Mouse (Mus musculus): ENCODE results near the gene Gabrb3. TPM values are rescaled to one million over a fixed set of nuclear protein-coding genes. Genes with fewer than 3 reads are reported as not detected.

The Gabrb3 gene
- polyA plus RNA-seq, 1 experiment, result 0.27 TPM

- no peak overlapping the region for H3K27ac ChIP-seq (ENCODE audit: control insufficient read depth, insufficient read depth, low read depth, low read length, poor library complexity)
- no peak overlapping the region for H3K4me3 ChIP-seq (replicated peaks; ENCODE audit: control insufficient read depth, low read depth, low read length)
- TF ChIP-seq POLR2A (IDR thresholded peaks at IDR 0.05; ENCODE audit: borderline replicate concordance, control insufficient read depth, low read depth, low read length), result no peak
- no peak for TF ChIP-seq CTCF (IDR thresholded peaks at IDR 0.05; ENCODE audit: control insufficient read depth, insufficient read depth, low read length)
- 58% methylated on average over 3 of the region's 3 CpGs for WGBS
- H3K4me1 ChIP-seq (ENCODE audit: control insufficient read depth, insufficient read depth, low read length), result no peaks in the 10 kb centered on the region
Observed at GRCm38 (mm10) chr7:57560732-57561436, 141.4 kb downstream of the Gabrb3 start.

GRCm38 (mm10) chr7:57564403-57564802, 144.9 kb downstream of the Gabrb3 start:
- WGBS, result 85% methylated on average over 12 of the region's 12 CpGs
- TF ChIP-seq CTCF (IDR thresholded peaks at IDR 0.05; ENCODE audit: control insufficient read depth, insufficient read depth, low read length) (no peak), POLR2A (IDR thresholded peaks at IDR 0.05; ENCODE audit: borderline replicate concordance, control insufficient read depth, low read depth, low read length) (no peak)
- Histone ChIP-seq H3K4me1 (ENCODE audit: control insufficient read depth, insufficient read depth, low read length) (no peaks in the 10 kb centered on the region), H3K4me3 (replicated peaks; ENCODE audit: control insufficient read depth, low read depth, low read length) (no peak overlapping the region), H3K27ac (ENCODE audit: control insufficient read depth, insufficient read depth, low read depth, low read length, poor library complexity) (no peak overlapping the region)

GRCm38 (mm10) chr7:57590451-57591248, 171.2 kb downstream of the Gabrb3 start:
- Histone ChIP-seq H3K4me3 (replicated peaks; ENCODE audit: control insufficient read depth, low read depth, low read length) (no peak overlapping the region), H3K4me1 (ENCODE audit: control insufficient read depth, insufficient read depth, low read length) (no peaks in the 10 kb centered on the region), H3K27ac (ENCODE audit: control insufficient read depth, insufficient read depth, low read depth, low read length, poor library complexity) (no peak overlapping the region)
- WGBS, result 2% methylated on average over 67 of the region's 74 CpGs
- TF ChIP-seq POLR2A (IDR thresholded peaks at IDR 0.05; ENCODE audit: borderline replicate concordance, control insufficient read depth, low read depth, low read length), result no peak
- no peak for TF ChIP-seq CTCF (IDR thresholded peaks at IDR 0.05; ENCODE audit: control insufficient read depth, insufficient read depth, low read length)

- TF ChIP-seq CTCF (IDR thresholded peaks at IDR 0.05; ENCODE audit: control insufficient read depth, insufficient read depth, low read length) (no peak), POLR2A (IDR thresholded peaks at IDR 0.05; ENCODE audit: borderline replicate concordance, control insufficient read depth, low read depth, low read length) (no peak)
- H3K4me1 ChIP-seq (ENCODE audit: control insufficient read depth, insufficient read depth, low read length), result no peaks in the 10 kb centered on the region
- H3K27ac ChIP-seq (ENCODE audit: control insufficient read depth, insufficient read depth, low read depth, low read length, poor library complexity), result no peak overlapping the region
- WGBS, result 0% methylated on average over 28 of the region's 34 CpGs
- no peak overlapping the region for H3K4me3 ChIP-seq (replicated peaks; ENCODE audit: control insufficient read depth, low read depth, low read length)
Observed at GRCm38 (mm10) chr7:57591249-57591577, 171.7 kb downstream of the Gabrb3 start.

GRCm38 (mm10) chr7:57591578-57592431, 172.3 kb downstream of the Gabrb3 start:
- Histone ChIP-seq H3K4me3 (replicated peaks; ENCODE audit: control insufficient read depth, low read depth, low read length) (no peak overlapping the region), H3K27ac (ENCODE audit: control insufficient read depth, insufficient read depth, low read depth, low read length, poor library complexity) (no peak overlapping the region), H3K4me1 (ENCODE audit: control insufficient read depth, insufficient read depth, low read length) (no peaks in the 10 kb centered on the region)
- WGBS, result 5% methylated on average over 55 of the region's 56 CpGs
- TF ChIP-seq POLR2A (IDR thresholded peaks at IDR 0.05; ENCODE audit: borderline replicate concordance, control insufficient read depth, low read depth, low read length), result no peak
- no peak for TF ChIP-seq CTCF (IDR thresholded peaks at IDR 0.05; ENCODE audit: control insufficient read depth, insufficient read depth, low read length)

GRCm38 (mm10) chr7:57597341-57597740, 177.8 kb downstream of the Gabrb3 start:
- H3K27ac ChIP-seq (ENCODE audit: control insufficient read depth, insufficient read depth, low read depth, low read length, poor library complexity), result no peak overlapping the region
- 64% methylated on average over 5 of the region's 5 CpGs for WGBS
- TF ChIP-seq CTCF (IDR thresholded peaks at IDR 0.05; ENCODE audit: control insufficient read depth, insufficient read depth, low read length), result no peak
- no peak for TF ChIP-seq POLR2A (IDR thresholded peaks at IDR 0.05; ENCODE audit: borderline replicate concordance, control insufficient read depth, low read depth, low read length)
- no peaks in the 10 kb centered on the region for H3K4me1 ChIP-seq (ENCODE audit: control insufficient read depth, insufficient read depth, low read length)
- H3K4me3 ChIP-seq (replicated peaks; ENCODE audit: control insufficient read depth, low read depth, low read length), result no peak overlapping the region

GRCm38 (mm10) chr7:57618697-57619096, 199.2 kb downstream of the Gabrb3 start:
- TF ChIP-seq POLR2A (IDR thresholded peaks at IDR 0.05; ENCODE audit: borderline replicate concordance, control insufficient read depth, low read depth, low read length) (no peak), CTCF (IDR thresholded peaks at IDR 0.05; ENCODE audit: control insufficient read depth, insufficient read depth, low read length) (no peak)
- H3K4me1 ChIP-seq (ENCODE audit: control insufficient read depth, insufficient read depth, low read length), result no peaks in the 10 kb centered on the region
- no peak overlapping the region for H3K27ac ChIP-seq (ENCODE audit: control insufficient read depth, insufficient read depth, low read depth, low read length, poor library complexity)
- 58% methylated on average over 3 of the region's 3 CpGs for WGBS
- no peak overlapping the region for H3K4me3 ChIP-seq (replicated peaks; ENCODE audit: control insufficient read depth, low read depth, low read length)

GRCm38 (mm10) chr7:57620036-57620435, 200.5 kb downstream of the Gabrb3 start:
- WGBS, result 85% methylated on average over 2 of the region's 2 CpGs
- TF ChIP-seq POLR2A (IDR thresholded peaks at IDR 0.05; ENCODE audit: borderline replicate concordance, control insufficient read depth, low read depth, low read length) (no peak), CTCF (IDR thresholded peaks at IDR 0.05; ENCODE audit: control insufficient read depth, insufficient read depth, low read length) (no peak)
- Histone ChIP-seq H3K4me3 (replicated peaks; ENCODE audit: control insufficient read depth, low read depth, low read length) (no peak overlapping the region), H3K4me1 (ENCODE audit: control insufficient read depth, insufficient read depth, low read length) (no peaks in the 10 kb centered on the region), H3K27ac (ENCODE audit: control insufficient read depth, insufficient read depth, low read depth, low read length, poor library complexity) (no peak overlapping the region)
